Comparison of ENCODE assay signal across 9 mouse cellular contexts in genomic region chr5:35884262-35884661, GRCm38 (mm10). TPM values are rescaled to one million over a fixed set of nuclear protein-coding genes. Genes with fewer than 3 reads are reported as not detected.
DNase-seq lines count a peak whose midpoint lies in the region; ATAC-seq lines count a peak whose summit lies in the region.
"Had no signal": no experiment of that assay in that cellular context is flagged by ENCODE, and none has a peak within 500 bp of the region (broad histone marks: within the 10 kb centered on the region; RNA-seq: fewer than 3 reads in every experiment).

No protein-coding gene starts in this region.

- no peak overlapping the region for H3K4me2 ChIP-seq in forebrain, embryonic 16.5 days (ENCODE audit: low read length)

- no peaks in the 10 kb centered on the region for H3K36me3 ChIP-seq in forebrain, embryonic 10.5 days (replicated peaks)
- H3K36me3 ChIP-seq in forebrain, embryonic 16.5 days (ENCODE audit: control insufficient read depth, insufficient read depth) = no peaks in the 10 kb centered on the region

- ATAC-seq in forebrain, embryonic 16.5 days = no peak

- no peaks in the 10 kb centered on the region for H3K9me3 ChIP-seq in forebrain, embryonic 10.5 days
- H3K9me3 ChIP-seq in forebrain, embryonic 16.5 days (ENCODE audit: control insufficient read depth, low read length) = no peaks in the 10 kb centered on the region

- no peak overlapping the region for H3K4me3 ChIP-seq in forebrain, embryonic 10.5 days
- no peak overlapping the region for H3K4me3 ChIP-seq in forebrain, embryonic 16.5 days (replicated peaks; ENCODE audit: low read length)

- DNase-seq in forebrain, embryonic 10.5 days (ENCODE audit: extremely low spot score, low spot score) = peak; percentile 52
- peak; percentile 45 for DNase-seq in ovary, postnatal 14 days (ENCODE audit: low spot score)
- DNase-seq in ovary, adult 18-20 months (ENCODE audit: low spot score) = no peak
- peak; percentile 61 for DNase-seq in embryo, embryonic 11 days
- DNase-seq in layer of hippocampus, postnatal 14 days (ENCODE audit: low spot score in 2 of 2) = peak; percentile 51 to 55
- DNase-seq in retina, postnatal 1 day = peak; percentile 72
- no peak for DNase-seq in urinary bladder, adult 2 months (ENCODE audit: low spot score)

- H3K4me1 ChIP-seq in forebrain, embryonic 10.5 days = peaks cover 13% of the 10 kb centered on the region; the same call in 1 of the 2 replicates
- H3K4me1 ChIP-seq in forebrain, embryonic 16.5 days (replicated peaks; ENCODE audit: control insufficient read depth, insufficient read depth, low read length) = peaks cover 13% of the 10 kb centered on the region

- H3K27me3 ChIP-seq in forebrain, embryonic 10.5 days (ENCODE audit: poor library complexity, severe bottlenecking) = no peaks in the 10 kb centered on the region
- no peaks in the 10 kb centered on the region for H3K27me3 ChIP-seq in forebrain, embryonic 16.5 days (replicated peaks; ENCODE audit: control insufficient read depth, insufficient read depth, low read length)

- 41% methylated on average over 11 of the region's 11 CpGs for WGBS in forebrain, embryonic 10.5 days
- whole genome bisulfite sequencing in forebrain, embryonic 16.5 days = 37% methylated on average over 11 of the region's 11 CpGs

- no peak overlapping the region for H3K9ac ChIP-seq in forebrain, embryonic 16.5 days (replicated peaks; ENCODE audit: low read depth, low read length)

- H3K27ac ChIP-seq in forebrain, embryonic 10.5 days = no peak overlapping the region
- H3K27ac ChIP-seq in forebrain, embryonic 16.5 days (ENCODE audit: low read length) = no peak overlapping the region
- H3K27ac ChIP-seq: macrophage had no signal

RNA-seq across cellular contexts. Expression of gene Afap1, which starts 8.9 kb away (rescaled TPM):
- 12.8 and 14.3 TPM in 2 replicates for polyA plus RNA-seq in forebrain, embryonic 10.5 days (2016; fragmentation: Nextera tagmentation; extraction: Ambion mirVana)
- polyA plus RNA-seq in forebrain, embryonic 16.5 days (2015; fragmentation: Nextera tagmentation; extraction: Ambion mirVana) = 64.1 and 64.7 TPM in 2 replicates
- total RNA-seq in layer of hippocampus, postnatal 14 days (2021) = 10 to 100 TPM; 62.7 to 67.5 TPM
- 18.4 and 26.7 TPM in 2 replicates for polyA plus RNA-seq in urinary bladder, adult 2 months (2012; rRNA removed)

Comparison
In these comparisons a context has a peak if more than half of its experiments do, and no peak if none do; other contexts are left out.
1. DNase-seq: peak in forebrain, embryonic 10.5 days (single experiment), ovary, postnatal 14 days (single experiment), embryo, embryonic 11 days (single experiment), layer of hippocampus, postnatal 14 days (2 of 2) and retina, postnatal 1 day (single experiment); none in ovary, adult 18-20 months (single experiment) and urinary bladder, adult 2 months (single experiment).